Mouse (Mus musculus) kidney, postnatal 0 days (tissue): ENCODE measurements at regions not wholly inside any gene's neighbourhood (a gene's known extent, or its start where the extent isn't known, plus 50 kb on each side); places are given as distances from the start of the nearest gene placed in this dataset.

Source experiments
- ATAC-seq: fragments of 200-750 bp; cut with Nextera tagmentation; replicated peaks from 2 replicates; pipeline ENCODE4 v1.8.0; 2017; ENCODE audit warnings: low read depth, moderate number of reproducible peaks, moderate TSS enrichment, moderate library complexity; ENCODE audit not compliant: low FRiP score
- DNase-seq: peaks from one replicate; pipeline ENCODE4 v3.0.0-alpha.2; 2016; ENCODE audit warnings: low spot score
- H3K27ac ChIP-seq: fragments of 300-500 bp; sonication (generic); 2 replicates; pipeline ENCODE4 v1.5.1; 2014; ENCODE audit warnings: mild to moderate bottlenecking
- H3K27me3 ChIP-seq: fragments of 300-500 bp; sonication (generic); 2 replicates; pipeline ENCODE4 v1.6.1; 2014; ENCODE audit warnings: low read length, mixed read lengths; ENCODE audit not compliant: insufficient read depth
- H3K36me3 ChIP-seq: fragments of 300-500 bp; sonication (generic); 2 replicates; pipeline ENCODE4 v1.6.1; 2014; ENCODE audit warnings: low read length, mixed read lengths; ENCODE audit not compliant: insufficient read depth
- H3K4me1 ChIP-seq: fragments of 300-500 bp; sonication (generic); replicated peaks from 2 replicates; pipeline ENCODE4 v1.6.1; 2014; ENCODE audit warnings: antibody characterized with exemption, low read length, mixed read lengths; ENCODE audit not compliant: insufficient read depth
- H3K4me2 ChIP-seq: fragments of 300-500 bp; sonication (generic); 2 replicates; pipeline ENCODE4 v1.6.1; 2014; ENCODE audit warnings: mild to moderate bottlenecking, low read length, moderate library complexity, mixed read lengths
- H3K4me3 ChIP-seq: fragments of 300-500 bp; sonication (generic); replicated peaks from 2 replicates; pipeline ENCODE4 v1.5.1; 2014; ENCODE audit warnings: low read depth, low read length
- H3K9ac ChIP-seq: fragments of 300-500 bp; sonication (generic); 2 replicates; pipeline ENCODE4 v1.6.1; 2014; ENCODE audit warnings: low read depth, low read length
- H3K9me3 ChIP-seq: fragments of 300-500 bp; sonication (generic); replicated peaks from 2 replicates; pipeline ENCODE4 v1.6.1; 2016; ENCODE audit warnings: low read length, inconsistent platforms, mixed read lengths
- CTCF ChIP-seq: IDR thresholded peaks from 2 replicates; pipeline ENCODE4 v1.5.1; 2016; ENCODE audit warnings: antibody characterized with exemption, low read depth, mild to moderate bottlenecking, moderate library complexity
- WGBS: fragments of 180-500 bp; shearing (Covaris S2); extraction: QIAGEN DNeasy Blood & Tissue Kit; methylation state at CpG from one replicate; pipeline ENCODE4 v1.1.7; 2014; 5-methylcytosine and 5-hydroxymethylcytosine counted together

DNA sequence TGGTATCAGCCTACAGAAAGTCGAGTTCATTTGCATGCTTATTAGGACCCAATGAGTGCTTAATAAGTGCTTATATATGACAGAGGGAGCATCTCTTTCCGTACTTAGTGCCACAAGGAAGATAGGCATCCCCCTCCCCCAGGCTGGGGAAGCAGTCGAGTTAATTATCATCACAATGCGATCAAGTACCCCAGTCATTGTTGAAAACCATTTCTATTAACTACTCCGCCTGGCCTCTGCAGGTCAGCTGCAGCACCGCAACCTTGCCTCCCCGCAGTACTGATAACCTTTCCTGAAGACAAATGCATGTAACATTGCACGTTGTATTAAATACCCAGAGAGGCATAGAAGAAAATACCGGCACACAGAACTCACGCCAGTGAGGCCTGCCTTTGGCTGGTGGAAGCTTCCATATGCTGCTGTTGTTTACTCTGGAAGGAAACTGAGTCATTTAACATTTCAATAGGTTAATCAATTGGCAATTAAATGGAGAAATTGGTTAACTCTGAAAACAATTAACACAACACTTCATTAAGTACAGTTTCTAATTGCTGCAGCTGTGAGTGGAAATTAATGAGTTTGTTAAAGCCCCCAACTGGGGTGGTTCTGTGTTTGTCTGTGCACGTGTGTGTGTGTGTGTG, 80.6 kb upstream of the Otx2 start:
- Histone ChIP-seq H3K4me3 (no peak overlapping the region), H3K36me3 (no peaks in the 10 kb centered on the region), H3K9ac (no peak overlapping the region), H3K27me3 (peaks cover 8% of the 10 kb centered on the region), H3K4me2 (no peak overlapping the region), H3K27ac (no peak overlapping the region), H3K9me3 (no peaks in the 10 kb centered on the region), H3K4me1 (0 out of 2 replicates have a peak, but pooled peaks cover 3% of the 10 kb centered on the region)
- no peak for ATAC-seq
- WGBS: 23% methylated on average over 11 of the region's 11 CpGs
- no peak for TF ChIP-seq CTCF
- DNase-seq: no peak

DNA sequence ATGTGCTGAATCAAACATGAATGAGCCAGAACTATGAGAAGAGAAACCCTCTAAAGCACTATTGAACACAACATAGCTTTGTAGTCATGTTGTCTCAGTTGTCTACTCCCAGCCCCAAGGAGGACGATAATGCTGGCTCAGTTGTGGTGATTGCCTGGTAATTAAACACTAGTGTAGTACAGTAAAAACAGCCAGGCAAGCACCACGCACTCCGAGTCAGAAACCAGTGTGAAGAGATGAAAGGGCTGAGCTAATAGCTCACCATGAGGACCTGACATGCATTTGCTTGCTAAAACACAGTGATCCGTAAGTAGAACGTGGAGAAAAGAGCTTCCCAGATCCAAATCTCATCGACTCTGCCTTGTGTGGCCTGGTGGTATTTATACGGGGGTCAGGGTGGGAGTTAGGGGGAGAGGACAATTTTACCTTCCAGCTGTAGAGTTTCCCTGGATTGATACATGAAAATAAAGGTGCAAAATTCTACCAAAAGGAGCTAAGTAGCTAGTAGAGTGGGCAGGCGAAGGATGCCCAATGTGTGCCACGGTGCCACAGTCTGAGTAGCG, 80.0 kb upstream of the Otx2 start:
- H3K9ac ChIP-seq: no peak overlapping the region
- no peak for DNase-seq
- TF ChIP-seq CTCF: no peak
- no peaks in the 10 kb centered on the region for H3K9me3 ChIP-seq
- H3K4me1 ChIP-seq: 0 out of 2 replicates have a peak, but pooled peaks cover 3% of the 10 kb centered on the region
- ATAC-seq: no peak
- H3K4me3 ChIP-seq: no peak overlapping the region
- peaks cover 8% of the 10 kb centered on the region for H3K27me3 ChIP-seq
- H3K27ac ChIP-seq: no peak overlapping the region
- no peak overlapping the region for H3K4me2 ChIP-seq
- WGBS: 26% methylated on average over 10 of the region's 10 CpGs
- no peaks in the 10 kb centered on the region for H3K36me3 ChIP-seq

DNA sequence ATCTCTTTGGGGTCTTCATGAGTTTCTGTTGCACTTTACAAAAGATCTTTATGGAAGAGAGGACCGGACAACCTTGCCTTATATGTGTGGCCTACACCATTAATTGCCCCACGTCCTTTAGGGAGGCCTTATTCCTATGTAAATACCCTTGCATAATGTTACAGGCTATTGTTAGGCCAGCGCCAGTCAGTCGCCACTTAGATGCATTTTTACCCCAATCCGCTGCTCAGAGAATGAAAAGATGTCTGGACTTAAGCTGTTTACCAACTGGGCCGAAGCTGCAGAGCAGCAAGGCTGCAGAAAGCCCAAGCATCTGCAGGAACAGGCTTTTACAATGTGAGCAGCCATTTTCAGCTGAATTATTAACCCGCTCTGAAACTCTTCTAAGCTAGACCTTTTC, 79.5 kb upstream of the Otx2 start:
- no peak overlapping the region for H3K4me3 ChIP-seq
- H3K27ac ChIP-seq: no peak overlapping the region
- 44% methylated on average over 7 of the region's 7 CpGs for WGBS
- peaks cover 8% of the 10 kb centered on the region for H3K27me3 ChIP-seq
- no peak for TF ChIP-seq CTCF
- 0 out of 2 replicates have a peak, but pooled peaks cover 3% of the 10 kb centered on the region for H3K4me1 ChIP-seq
- ATAC-seq (no peak), DNase-seq (no peak)
- no peaks in the 10 kb centered on the region for H3K9me3 ChIP-seq
- H3K9ac ChIP-seq: no peak overlapping the region
- no peaks in the 10 kb centered on the region for H3K36me3 ChIP-seq
- H3K4me2 ChIP-seq: no peak overlapping the region

DNA sequence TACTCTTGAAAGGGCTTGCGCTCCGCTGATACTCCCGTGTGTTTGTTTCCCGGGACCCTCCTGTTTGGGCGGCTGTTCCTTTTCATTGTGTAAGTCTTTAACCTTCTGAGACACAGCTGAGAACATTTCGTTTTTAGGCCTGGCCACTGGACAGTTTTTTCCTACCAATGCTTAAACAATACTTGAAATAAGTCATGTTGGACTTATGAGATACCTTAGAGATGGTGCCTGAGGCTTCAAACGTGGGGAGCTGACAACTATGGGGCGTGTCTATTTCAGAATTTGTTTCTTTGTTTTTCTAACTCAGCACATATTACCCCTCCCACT, 78.9 kb upstream of the Otx2 start:
- no peak overlapping the region for H3K27ac ChIP-seq
- no peak overlapping the region for H3K4me3 ChIP-seq
- no peak overlapping the region for H3K9ac ChIP-seq
- no peaks in the 10 kb centered on the region for H3K9me3 ChIP-seq
- no peak for TF ChIP-seq CTCF
- H3K27me3 ChIP-seq: peaks cover 8% of the 10 kb centered on the region
- WGBS: 23% methylated on average over 8 of the region's 8 CpGs
- 0 out of 2 replicates have a peak, but pooled peaks cover 3% of the 10 kb centered on the region for H3K4me1 ChIP-seq
- peak overlapping the region; percentile 14; the same call in 1 of the 2 replicates for H3K4me2 ChIP-seq
- ATAC-seq (no peak), DNase-seq (no peak)
- no peaks in the 10 kb centered on the region for H3K36me3 ChIP-seq

DNA sequence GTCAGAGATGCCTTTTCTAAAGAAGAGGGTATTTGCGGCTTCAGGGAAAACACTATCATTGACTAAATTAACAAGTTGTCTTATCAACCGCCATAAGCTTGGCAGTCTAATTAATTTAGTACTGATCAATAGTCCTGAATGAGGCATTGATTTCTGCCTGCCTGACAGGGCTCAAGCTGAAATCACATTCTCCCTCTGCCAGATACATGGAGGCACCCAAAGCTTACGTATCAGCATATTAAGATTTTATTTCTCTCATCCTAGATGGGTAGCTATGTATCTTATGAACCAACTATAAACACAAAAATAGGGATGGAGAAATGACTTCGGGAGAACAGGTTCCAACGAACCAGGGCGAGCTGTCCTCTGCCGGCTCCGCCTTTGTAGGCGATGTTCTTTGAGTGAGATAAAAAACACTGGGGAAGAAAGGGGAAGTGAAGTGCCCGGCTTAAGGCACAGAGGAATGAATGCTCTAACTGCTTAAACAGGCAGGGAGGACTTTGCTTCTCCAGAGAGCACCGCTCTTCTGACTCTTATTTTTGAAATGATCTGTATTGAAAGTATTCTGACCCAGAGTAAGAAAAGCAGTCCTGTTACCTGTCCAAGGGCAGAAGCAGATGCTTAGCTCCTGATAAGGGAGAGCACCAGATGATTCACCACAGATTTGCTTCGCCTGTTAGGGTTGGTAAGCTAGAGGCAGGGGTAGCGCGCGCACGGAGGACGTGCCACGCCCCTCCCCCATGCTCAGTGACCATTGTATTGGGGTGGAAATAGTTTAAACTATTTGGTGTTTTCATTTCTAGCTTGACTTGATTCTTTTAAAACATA, 78.3 kb upstream of the Otx2 start:
- WGBS: 17% methylated on average over 18 of the region's 18 CpGs
- H3K27me3 ChIP-seq: peaks cover 8% of the 10 kb centered on the region
- H3K4me2 ChIP-seq: peak overlapping the region; percentile 14; the same call in 1 of the 2 replicates
- no peak for TF ChIP-seq CTCF
- ATAC-seq (no peak), DNase-seq (no peak)
- no peak overlapping the region for H3K9ac ChIP-seq
- H3K27ac ChIP-seq: no peak overlapping the region
- 0 out of 2 replicates have a peak, but pooled peaks cover 3% of the 10 kb centered on the region for H3K4me1 ChIP-seq
- H3K36me3 ChIP-seq: no peaks in the 10 kb centered on the region
- no peaks in the 10 kb centered on the region for H3K9me3 ChIP-seq
- H3K4me3 ChIP-seq: no peak overlapping the region

DNA sequence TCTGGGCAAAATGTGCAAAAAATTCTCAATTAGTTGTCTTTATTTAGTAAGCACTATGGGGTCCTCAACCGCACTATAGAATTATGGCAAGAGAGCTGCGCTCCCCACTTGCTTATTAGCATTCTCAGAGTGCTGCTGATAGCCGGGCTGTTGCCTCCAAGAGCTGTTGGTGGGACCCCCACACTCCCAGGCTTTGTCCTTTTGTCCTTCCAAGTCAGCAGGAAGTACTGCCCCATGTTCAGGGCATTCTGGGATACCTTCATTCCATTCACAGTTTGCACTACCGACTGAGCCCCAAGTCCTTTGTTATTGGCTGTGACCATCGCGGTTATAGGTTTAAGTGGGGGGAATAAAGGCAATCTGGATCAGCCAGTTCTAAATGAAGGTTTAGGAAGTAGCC, 77.4 kb upstream of the Otx2 start:
- Histone ChIP-seq H3K27ac (no peak overlapping the region), H3K27me3 (peaks cover 8% of the 10 kb centered on the region), H3K4me3 (no peak overlapping the region), H3K4me1 (0 out of 2 replicates have a peak, but pooled peaks cover 3% of the 10 kb centered on the region), H3K36me3 (no peaks in the 10 kb centered on the region), H3K9ac (no peak overlapping the region), H3K4me2 (no peak overlapping the region), H3K9me3 (no peaks in the 10 kb centered on the region)
- DNase-seq (no peak), ATAC-seq (no peak)
- WGBS: 24% methylated on average over 6 of the region's 6 CpGs
- no peak for TF ChIP-seq CTCF
